Mouse (Mus musculus) intestine, embryonic 14.5 days (tissue): ENCODE data around the gene Tacc3. TPM values are rescaled to one million over a fixed set of nuclear protein-coding genes. Genes with fewer than 3 reads are reported as not detected.

Experiments
- ATAC-seq: fragments of 200-750 bp; cut with Nextera tagmentation; replicated peaks from 2 replicates; pipeline ENCODE4 v1.8.0; 2017; ENCODE audit warnings: low read depth, moderate number of reproducible peaks, moderate TSS enrichment, moderate library complexity; ENCODE audit not compliant: low FRiP score, low TSS enrichment
- DNase-seq: peaks from one replicate; pipeline ENCODE4 v3.0.0-alpha.2; 2018; ENCODE audit warnings: low spot score
- H3K27ac ChIP-seq: fragments of 300-500 bp; sonication (generic); 2 replicates; pipeline ENCODE4 v1.5.1; 2014; ENCODE audit warnings: low read depth, mild to moderate bottlenecking, control low read depth
- H3K27me3 ChIP-seq: fragments of 300-500 bp; sonication (generic); replicated peaks from 2 replicates; pipeline ENCODE4 v1.6.1; 2014; ENCODE audit warnings: low read length, control low read depth; ENCODE audit not compliant: control insufficient read depth, insufficient read depth
- H3K36me3 ChIP-seq: fragments of 300-500 bp; sonication (generic); 2 replicates; pipeline ENCODE4 v1.6.1; 2014; ENCODE audit warnings: low read length, control low read depth; ENCODE audit not compliant: control insufficient read depth, insufficient read depth
- H3K4me1 ChIP-seq: fragments of 300-500 bp; sonication (generic); replicated peaks from 2 replicates; pipeline ENCODE4 v1.6.1; 2014; ENCODE audit warnings: low read length, control low read depth, mixed read lengths; ENCODE audit not compliant: control insufficient read depth, insufficient read depth
- H3K4me2 ChIP-seq: fragments of 300-500 bp; sonication (generic); 2 replicates; pipeline ENCODE4 v1.6.1; 2014; ENCODE audit warnings: low read length
- H3K4me3 ChIP-seq: fragments of 300-500 bp; sonication (generic); 2 replicates; pipeline ENCODE4 v1.5.1; 2014; ENCODE audit warnings: low read depth, low read length, control low read depth, mixed read lengths
- H3K9ac ChIP-seq: fragments of 300-500 bp; sonication (generic); 2 replicates; pipeline ENCODE4 v1.6.1; 2014; ENCODE audit warnings: mild to moderate bottlenecking, low read length
- H3K9me3 ChIP-seq: fragments of 300-500 bp; sonication (generic); 2 replicates; pipeline ENCODE4 v1.6.1; 2016; ENCODE audit warnings: low read length, control low read depth; ENCODE audit not compliant: control insufficient read depth
- WGBS: fragments of 180-500 bp; shearing (Covaris S2); extraction: QIAGEN DNeasy Blood & Tissue Kit; methylation state at CpG from one replicate; pipeline ENCODE4 v1.1.7; 2014; 5-methylcytosine and 5-hydroxymethylcytosine counted together
- polyA plus RNA-seq: library from polyadenylated mRNA; unstranded; fragments of >200 nt; fragmentation: Nextera tagmentation; extraction: Ambion mirVana; gene quantifications from 2 replicates; pipeline ENCODE4 v1.2.1, GENCODE M21; 2014

Gene Tacc3
- polyA plus RNA-seq, 1 experiment from 2014 or later = 174 TPM

DNA sequence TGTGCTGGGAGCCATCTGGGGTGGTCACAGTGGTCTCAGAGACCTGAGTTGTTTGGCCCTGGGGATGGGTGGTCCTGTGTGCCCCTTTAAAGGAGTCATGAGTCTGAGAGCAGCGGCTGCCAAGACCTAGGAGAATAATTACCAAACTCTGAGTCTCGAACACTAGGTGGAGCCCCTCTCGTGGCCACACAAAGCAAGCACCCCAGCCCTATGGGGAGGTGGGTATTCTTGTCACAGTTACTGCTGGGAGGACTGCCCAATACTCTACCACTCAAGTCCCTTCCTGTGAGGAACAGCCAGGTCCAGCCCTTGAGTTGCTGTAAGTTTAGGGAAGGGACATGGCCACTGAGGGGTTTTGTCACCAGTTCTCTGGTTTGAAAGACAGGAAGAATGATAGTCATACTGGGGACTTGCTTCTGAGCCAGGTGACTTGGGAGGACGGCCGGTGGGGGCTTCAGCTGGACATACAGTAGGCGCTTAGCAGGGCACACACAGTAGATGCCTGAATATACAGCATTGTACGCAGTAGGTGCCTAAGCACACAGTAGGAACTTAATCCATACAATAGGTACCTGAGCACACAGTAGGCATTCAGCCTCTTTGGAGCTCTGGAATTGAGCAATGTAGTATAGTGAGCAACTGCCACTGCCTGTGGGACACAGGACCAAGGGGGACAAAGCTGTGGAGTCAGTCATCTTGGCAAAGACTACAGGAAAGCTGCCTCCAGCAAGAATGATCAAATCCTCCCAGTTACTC is 26.1 kb downstream of the Tacc3 start:
- DNase-seq (peak; percentile 76), ATAC-seq (peak; percentile 45; the same call in 1 of the 2 replicates)
- Histone ChIP-seq H3K9me3 (no peaks in the 10 kb centered on the region), H3K4me3 (no peak overlapping the region), H3K27ac (no peak overlapping the region), H3K27me3 (no peaks in the 10 kb centered on the region), H3K9ac (no peak overlapping the region), H3K4me1 (no peaks in the 10 kb centered on the region), H3K36me3 (no peaks in the 10 kb centered on the region), H3K4me2 (no peak overlapping the region)
- WGBS = 46% methylated on average over 7 of the region's 7 CpGs

DNA sequence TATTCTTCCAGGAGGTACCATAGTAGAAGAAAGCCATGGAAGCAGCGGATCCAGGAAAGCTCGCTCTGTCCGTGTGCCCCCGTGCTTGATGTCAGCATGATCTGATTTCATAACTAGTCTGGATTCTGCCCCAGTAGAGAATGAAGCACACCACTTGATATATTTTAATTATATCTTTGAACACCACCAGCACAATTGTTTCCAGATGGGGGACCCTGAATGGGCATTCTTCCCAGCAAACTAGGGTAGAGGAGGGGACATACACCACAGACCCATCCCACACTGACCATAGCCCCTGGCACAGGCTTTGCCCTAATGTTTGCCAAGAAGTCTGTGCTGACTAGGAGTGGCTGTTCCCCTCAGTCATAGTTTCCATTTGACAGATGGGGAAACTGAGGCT is 27.0 kb downstream of the Tacc3 start:
- ATAC-seq (no peak), DNase-seq (no peak)
- no peaks in the 10 kb centered on the region for H3K9me3 ChIP-seq
- no peaks in the 10 kb centered on the region for H3K27me3 ChIP-seq
- 80% methylated on average over 4 of the region's 4 CpGs for WGBS
- H3K27ac ChIP-seq = no peak overlapping the region
- no peaks in the 10 kb centered on the region for H3K36me3 ChIP-seq
- H3K4me1 ChIP-seq = peaks cover 8% of the 10 kb centered on the region; the same call in 1 of the 2 replicates
- H3K4me2 ChIP-seq = no peak overlapping the region
- no peak overlapping the region for H3K4me3 ChIP-seq
- H3K9ac ChIP-seq = no peak overlapping the region

DNA sequence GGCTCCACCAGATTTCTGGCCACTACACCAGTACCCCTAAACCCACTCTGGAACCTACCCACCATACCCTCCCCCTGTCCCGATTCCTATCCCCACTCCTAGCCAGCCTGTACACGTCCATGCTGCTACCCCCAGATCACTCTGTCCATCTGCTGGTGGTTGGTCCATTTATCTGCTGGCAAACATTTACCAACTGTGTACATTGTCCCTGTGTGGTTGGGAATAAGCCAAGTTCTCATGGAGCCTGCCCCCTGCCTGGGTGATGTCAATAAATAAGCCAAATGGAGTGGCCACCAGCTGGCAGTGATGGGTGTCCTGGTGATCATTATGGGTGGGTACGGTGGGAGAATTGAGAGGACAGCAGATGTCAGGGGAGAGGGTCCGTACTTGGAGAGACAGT is 29.2 kb downstream of the Tacc3 start:
- whole genome bisulfite sequencing = 79% methylated on average over 4 of the region's 4 CpGs
- Histone ChIP-seq H3K9me3 (no peaks in the 10 kb centered on the region), H3K36me3 (no peaks in the 10 kb centered on the region), H3K27ac (no peak overlapping the region), H3K4me3 (no peak overlapping the region), H3K4me1 (peaks cover 13% of the 10 kb centered on the region), H3K27me3 (no peaks in the 10 kb centered on the region), H3K4me2 (no peak overlapping the region), H3K9ac (no peak overlapping the region)
- DNase-seq = no peak
- no peak for ATAC-seq

DNA sequence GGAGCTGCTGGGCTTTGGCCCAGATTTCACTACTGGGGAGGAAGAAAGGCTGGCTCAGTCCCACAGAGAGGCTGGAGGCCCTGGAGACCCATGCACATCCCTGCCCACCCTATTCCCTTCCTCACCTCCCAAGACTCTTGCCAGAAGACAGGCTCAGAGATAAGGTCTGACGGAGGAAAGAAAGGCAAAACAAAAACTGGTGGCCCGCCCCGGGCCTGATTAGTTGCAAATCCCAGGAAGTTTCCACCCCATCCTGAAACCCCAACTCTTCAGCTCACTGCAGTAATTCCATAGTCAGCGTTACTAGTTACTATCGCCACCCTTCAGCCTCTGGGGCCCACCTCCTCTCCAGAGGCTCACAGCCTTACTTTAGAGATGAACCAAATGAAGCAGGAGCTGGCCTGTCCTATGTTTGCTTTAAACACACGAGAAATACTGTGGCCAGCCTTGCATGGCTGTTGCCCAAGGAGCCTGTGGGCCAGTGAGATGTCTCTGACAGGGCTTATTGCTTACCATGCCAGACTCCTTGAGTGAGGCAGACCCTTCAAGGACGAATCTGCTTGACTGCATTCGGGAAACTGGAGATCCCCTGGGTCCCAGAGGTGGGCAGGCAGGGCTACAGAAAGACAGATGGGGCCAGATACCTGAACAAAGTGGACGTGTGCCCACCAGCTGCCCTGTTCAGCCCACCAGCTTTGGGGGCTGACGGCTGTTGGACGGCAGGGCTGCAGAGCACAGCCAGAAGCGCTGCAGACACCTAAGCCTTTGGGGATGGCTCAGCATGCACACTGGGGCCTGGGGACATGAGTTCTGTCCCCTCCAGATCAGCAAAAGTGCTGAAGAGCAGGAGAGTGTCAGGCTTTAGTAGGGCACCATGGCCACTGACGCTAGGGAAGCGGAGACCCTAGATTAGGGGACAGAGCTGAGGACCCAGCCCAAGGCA is 30.6 kb downstream of the Tacc3 start:
- Histone ChIP-seq H3K4me3 (no peak overlapping the region), H3K27ac (no peak overlapping the region), H3K4me2 (no peak overlapping the region), H3K4me1 (peaks cover 24% of the 10 kb centered on the region), H3K9me3 (no peaks in the 10 kb centered on the region), H3K36me3 (no peaks in the 10 kb centered on the region), H3K9ac (no peak overlapping the region), H3K27me3 (no peaks in the 10 kb centered on the region)
- ATAC-seq (no peak), DNase-seq (no peak)
- WGBS = 68% methylated on average over 14 of the region's 14 CpGs

DNA sequence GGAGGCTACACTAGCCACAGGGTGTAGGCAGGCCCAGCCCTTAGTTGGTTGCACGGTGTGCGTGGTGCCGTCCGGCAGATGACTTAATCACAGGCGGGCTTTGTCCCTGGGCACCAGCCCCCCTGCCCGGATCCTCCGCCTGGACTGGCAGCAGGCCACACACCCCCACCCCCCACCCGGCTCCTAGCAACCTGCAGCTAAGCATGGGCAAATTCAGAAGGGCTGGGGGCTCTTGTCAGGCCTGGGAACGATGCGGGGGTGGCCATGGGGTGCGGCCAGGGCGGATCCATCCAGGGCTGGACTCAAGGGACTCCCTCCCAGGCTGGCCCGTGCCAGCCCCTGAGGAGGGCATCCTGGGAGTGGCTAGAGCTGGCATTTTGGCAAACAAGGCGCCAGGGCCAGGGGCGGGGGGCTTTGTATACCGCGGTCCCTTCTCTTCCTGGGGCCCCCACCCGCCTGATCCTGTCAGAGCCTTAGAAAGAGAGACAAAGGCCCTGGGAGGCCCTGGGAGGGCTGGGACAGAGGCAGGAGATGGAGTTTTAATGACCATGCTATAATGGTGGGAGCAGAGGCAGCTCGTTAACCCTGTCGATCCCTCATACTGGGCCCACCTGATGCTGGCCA is 31.4 kb downstream of the Tacc3 start:
- 70% methylated on average over 20 of the region's 20 CpGs for WGBS
- H3K9ac ChIP-seq = no peak overlapping the region
- 0 out of 2 replicates have a peak, but pooled peaks have one; percentile 26 for ATAC-seq

DNA sequence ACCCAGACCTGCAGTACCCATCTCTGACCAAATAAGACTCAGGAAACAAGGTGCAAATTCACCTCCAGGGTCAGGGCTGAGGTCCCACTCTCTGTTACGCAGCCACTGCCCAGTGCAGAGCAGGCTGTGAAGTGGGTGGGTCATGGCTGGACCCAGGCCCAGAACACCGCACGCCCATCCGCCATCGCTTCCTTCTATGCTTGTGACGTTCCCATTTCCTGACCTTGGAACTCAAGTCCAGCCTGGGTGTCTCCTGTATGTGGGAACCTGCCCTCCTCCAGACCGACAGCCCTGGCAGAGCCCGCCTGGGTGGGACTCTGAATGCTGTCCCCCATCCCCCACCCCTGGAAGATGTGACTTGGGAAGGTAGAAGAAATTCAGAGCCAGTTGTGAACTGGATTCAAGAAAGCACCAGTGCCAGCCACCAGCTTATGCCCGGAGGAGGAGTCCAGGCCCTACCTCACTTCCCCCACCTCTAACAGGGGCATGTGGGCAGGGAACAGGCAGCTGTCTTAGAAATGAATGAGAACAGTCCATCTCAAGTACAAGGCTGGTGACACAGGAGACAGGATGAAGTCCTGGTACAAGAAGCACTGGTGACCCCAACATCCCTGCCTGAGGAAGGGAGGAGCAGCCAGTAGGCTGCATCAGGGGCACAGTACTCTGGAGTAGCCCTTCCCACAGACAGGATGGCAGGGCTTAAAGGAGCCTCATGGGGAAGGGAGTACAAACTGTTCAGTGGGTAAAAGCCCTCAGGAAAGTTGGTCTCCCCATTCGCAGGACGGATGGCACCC is 32.1 kb downstream of the Tacc3 start:
- H3K9ac ChIP-seq = no peak overlapping the region
- H3K4me2 ChIP-seq = no peak overlapping the region
- ATAC-seq (no peak), DNase-seq (no peak)
- no peak overlapping the region for H3K4me3 ChIP-seq
- peaks cover 29% of the 10 kb centered on the region for H3K4me1 ChIP-seq
- 83% methylated on average over 11 of the region's 11 CpGs for WGBS
- no peaks in the 10 kb centered on the region for H3K9me3 ChIP-seq
- no peaks in the 10 kb centered on the region for H3K36me3 ChIP-seq
- H3K27ac ChIP-seq = no peak overlapping the region
- H3K27me3 ChIP-seq = no peaks in the 10 kb centered on the region

More for the DNA sequence above, 31.4 kb downstream of the Tacc3 start:
- no peak overlapping the region for H3K27ac ChIP-seq
- H3K27me3 ChIP-seq = no peaks in the 10 kb centered on the region
- no peaks in the 10 kb centered on the region for H3K36me3 ChIP-seq
- H3K4me3 ChIP-seq = no peak overlapping the region
- H3K4me1 ChIP-seq = peaks cover 24% of the 10 kb centered on the region
- no peak overlapping the region for H3K4me2 ChIP-seq
- H3K9me3 ChIP-seq = no peaks in the 10 kb centered on the region
- DNase-seq = no peak

DNA sequence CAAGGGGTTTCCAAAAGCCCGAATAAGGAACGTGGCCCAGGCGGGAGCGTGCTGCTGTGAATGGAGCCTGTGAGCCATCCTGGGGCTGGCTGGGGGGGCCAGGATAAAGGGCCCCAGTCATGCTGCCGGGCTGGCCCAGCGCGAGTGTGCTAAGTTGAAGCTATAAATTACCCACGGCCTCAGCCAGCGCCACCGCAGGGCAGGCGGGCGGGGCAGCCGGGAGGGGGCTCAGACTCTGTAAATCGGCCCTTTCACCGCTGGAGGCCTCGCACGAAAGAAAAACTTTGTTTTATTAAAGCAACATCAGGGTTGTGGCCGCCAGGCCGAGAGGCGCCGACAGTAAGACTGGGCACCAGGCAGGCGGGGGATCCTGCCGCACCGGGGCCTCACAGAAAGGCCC is 34.5 kb downstream of the Tacc3 start:
- ATAC-seq = peak; percentile 17; the same call in 1 of the 2 replicates
- Histone ChIP-seq H3K4me2 (peak overlapping the region; percentile 43), H3K4me3 (0 out of 2 replicates have a peak overlapping the region, but pooled peaks have one; percentile 1), H3K27ac (peak overlapping the region; percentile 83), H3K9ac (peak overlapping the region; percentile 43), H3K27me3 (no peaks in the 10 kb centered on the region; the same call in 1 of the 2 replicates), H3K4me1 (peaks cover 40% of the 10 kb centered on the region), H3K9me3 (no peaks in the 10 kb centered on the region), H3K36me3 (no peaks in the 10 kb centered on the region)
- peak; percentile 79 for DNase-seq
- WGBS = 4% methylated on average over 24 of the region's 24 CpGs

DNA sequence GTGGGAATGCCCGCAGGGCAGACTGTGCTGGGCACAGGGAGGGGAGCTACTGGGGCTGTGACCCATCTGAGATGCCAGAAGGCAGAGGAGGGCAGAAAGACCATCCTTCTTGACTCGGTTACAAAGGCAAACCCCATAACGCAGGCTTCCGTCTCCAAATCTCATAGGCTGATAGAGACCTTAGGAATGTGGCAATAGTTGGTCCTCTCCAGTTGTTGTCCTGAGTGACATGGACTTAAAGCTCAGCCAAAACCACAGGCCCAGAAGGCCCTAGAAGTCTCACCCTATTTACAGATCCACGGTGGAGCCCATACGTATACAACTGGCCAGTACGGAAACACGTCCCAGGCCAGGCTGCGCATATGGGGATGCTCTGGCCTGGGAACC is 36.5 kb downstream of the Tacc3 start:
- H3K4me2 ChIP-seq = peak overlapping the region; percentile 81; the same call in 1 of the 2 replicates
- no peak overlapping the region for H3K4me3 ChIP-seq
- H3K36me3 ChIP-seq = no peaks in the 10 kb centered on the region
- 64% methylated on average over 9 of the region's 9 CpGs for WGBS
- H3K27me3 ChIP-seq = no peaks in the 10 kb centered on the region; the same call in 1 of the 2 replicates
- peak overlapping the region; percentile 66; the same call in 1 of the 2 replicates for H3K9ac ChIP-seq
- DNase-seq (no peak), ATAC-seq (no peak)
- peaks cover 47% of the 10 kb centered on the region for H3K4me1 ChIP-seq
- H3K9me3 ChIP-seq = no peaks in the 10 kb centered on the region
- H3K27ac ChIP-seq = no peak overlapping the region
